Mouse (Mus musculus) adipocyte (in vitro differentiated cells): ENCODE measurements around the gene Adcyap1r1.
A peak's percentile ranks its signal among the peaks of the same experiment; 100 is the strongest.

Experiments used
- DNase-seq: peaks from one replicate; pipeline ENCODE4 v3.0.0-alpha.2; 2016; ENCODE audit warnings: low spot score

Gene Adcyap1r1

DNA sequence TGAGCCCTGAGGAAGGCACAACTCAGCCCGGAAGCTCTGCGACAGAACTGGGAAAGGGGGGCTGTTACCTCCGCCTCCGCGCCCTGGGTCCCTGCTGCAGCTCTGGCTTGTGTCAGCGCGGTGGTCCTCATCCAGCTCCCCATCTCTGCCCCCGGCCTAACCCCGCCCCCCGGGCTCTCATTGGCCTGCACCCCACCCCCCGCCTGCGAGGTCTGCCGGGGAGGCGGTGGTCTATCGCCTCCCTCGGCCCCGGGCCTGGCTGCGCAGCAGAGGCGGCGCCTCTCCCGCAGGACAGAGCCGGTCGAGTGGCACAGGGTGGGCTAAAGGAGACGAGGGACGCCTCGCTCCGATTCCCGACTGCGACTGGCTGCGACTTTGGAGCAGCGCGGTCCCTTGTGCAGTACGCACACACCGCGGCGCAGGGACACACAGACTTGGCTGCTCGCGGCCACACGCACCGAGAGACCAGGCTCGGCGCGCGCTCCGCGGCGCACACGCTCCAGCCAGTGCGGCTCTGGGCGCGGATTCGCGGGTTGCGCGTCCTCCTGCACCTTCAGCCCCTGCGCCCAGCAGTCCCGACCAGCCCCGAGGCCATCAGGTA lies at the start of gene Adcyap1r1:
Gene Adcyap1r1, plus strand, starts transcription at position 208 of the 601 bp plus-strand sequence.
- no peak for DNase-seq

DNA sequence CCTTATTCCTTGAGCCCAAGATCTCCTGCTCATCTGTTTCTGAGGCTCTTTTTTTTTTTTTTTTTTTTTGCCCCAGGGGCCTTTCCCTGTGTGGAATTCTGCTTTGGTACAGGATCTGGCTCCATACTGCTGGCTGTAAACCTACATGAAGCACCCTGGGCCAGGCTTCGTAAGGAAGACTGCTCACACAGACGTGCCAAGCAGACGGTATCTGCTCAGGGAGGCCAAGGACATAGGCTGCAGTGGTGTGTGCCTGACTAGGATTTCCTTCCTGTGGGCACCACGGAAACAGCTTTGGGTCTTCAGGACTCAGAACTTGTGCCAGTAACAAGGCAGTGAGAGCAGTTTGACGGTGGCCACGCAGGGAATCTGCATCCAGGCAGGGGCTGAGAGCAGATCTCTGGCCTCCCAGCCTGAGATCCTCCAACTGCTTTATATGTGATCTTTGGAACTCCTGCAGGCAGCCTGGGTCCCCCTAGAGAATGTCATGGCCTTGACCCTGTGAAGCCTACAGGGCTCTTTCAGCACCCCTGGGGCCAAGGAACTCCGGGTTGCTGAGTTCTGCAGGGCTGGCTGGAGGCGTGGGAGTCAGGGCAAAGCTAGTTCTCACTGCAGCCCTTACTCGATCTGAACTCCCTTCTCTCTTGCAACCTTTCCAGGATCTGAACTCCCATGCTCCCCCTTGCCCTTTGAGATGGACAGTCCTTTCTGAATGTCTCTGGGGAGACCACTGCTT lies 49.6 kb upstream of the Adcyap1r1 start:
- DNase-seq = no peak

DNA sequence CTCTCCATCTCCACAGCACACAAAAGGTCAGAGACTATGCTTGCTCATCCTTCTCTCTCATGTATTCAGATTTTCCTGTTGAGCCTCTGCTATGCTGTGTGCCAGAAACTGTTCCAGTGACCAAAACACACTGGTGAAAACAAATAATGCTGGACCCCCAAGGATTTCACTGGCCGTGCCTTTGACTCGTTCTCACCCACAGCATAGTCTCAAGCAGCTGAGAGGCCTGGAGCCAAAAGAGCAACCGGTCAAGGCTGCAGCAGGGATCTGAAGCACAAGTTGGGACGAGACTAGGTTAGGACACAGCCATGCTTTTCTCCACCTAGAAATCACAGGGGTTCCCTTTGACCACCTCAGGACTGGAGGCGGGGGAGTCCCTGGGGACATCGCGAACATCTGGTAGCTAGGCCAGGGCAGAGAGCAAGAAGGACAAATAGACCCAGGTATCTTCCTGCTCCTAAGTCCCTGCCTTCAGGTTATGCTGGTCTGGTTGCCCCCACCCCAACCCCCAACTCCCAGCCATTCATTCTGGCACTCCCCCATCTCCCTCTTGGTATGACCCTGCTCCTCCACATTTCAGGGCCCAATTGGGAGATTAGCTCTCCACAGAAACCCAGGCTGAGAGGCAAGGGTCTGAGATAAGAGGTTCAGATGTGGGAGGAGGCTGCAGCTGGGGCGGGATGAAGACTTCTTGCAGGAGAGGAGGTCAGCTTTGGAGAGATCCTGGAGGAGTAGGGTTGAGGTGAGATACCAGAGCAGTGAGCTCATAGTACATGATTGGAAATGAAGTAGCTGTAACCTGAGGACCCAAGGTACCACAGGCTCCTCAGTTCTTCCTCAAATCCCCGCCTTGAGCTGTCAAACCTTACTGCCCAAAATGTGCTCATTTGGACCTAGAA lies 48.1 kb upstream of the Adcyap1r1 start:
- DNase-seq = no peak

DNA sequence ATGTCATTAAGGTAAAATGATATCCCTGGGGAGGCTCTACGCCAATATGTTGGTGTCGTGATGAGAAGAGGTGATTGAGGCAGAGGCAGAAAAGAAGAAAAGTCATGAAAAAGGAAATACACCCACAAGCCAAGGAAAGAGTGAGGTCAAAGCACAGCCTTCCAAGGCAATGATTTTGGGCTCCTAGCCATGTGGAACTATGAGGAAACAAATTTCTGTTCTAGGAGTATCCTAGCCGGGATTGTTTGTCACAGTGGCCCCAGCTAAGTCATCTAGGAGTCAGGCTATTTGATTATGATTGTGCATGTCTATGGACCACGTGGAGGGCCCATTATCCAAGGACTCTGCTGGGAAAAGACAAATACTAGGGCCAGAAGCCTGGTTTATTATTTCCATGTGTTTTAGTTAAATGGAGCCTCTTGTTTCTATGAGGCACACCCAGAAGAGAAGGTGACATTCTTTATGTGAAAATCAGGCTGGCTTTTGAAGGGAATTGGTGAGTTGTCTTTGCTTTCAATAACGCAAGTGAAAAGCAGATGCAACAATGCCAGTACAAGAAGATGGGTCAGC lies 47.3 kb upstream of the Adcyap1r1 start:
- peak; percentile 78 for DNase-seq

DNA sequence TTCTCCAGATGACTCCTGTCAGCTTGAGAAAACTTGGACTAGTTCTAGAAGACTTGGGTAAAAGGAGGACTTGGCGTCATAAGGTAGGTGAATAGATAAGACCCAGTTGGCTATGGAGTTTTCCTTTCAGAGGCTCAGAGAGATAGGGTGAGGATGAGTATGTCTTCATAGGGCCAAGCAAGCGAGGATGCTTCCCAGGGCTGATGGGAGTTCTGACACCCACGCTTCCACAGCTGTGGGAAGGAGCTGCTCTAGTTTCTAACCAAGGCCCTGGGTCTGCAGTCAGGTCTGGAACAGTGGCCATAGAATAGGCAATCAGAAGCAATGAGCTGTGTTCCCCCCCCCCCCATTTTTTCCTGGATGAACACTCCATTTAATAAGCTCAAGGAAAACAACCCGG lies 44.4 kb upstream of the Adcyap1r1 start:
- no peak for DNase-seq

DNA sequence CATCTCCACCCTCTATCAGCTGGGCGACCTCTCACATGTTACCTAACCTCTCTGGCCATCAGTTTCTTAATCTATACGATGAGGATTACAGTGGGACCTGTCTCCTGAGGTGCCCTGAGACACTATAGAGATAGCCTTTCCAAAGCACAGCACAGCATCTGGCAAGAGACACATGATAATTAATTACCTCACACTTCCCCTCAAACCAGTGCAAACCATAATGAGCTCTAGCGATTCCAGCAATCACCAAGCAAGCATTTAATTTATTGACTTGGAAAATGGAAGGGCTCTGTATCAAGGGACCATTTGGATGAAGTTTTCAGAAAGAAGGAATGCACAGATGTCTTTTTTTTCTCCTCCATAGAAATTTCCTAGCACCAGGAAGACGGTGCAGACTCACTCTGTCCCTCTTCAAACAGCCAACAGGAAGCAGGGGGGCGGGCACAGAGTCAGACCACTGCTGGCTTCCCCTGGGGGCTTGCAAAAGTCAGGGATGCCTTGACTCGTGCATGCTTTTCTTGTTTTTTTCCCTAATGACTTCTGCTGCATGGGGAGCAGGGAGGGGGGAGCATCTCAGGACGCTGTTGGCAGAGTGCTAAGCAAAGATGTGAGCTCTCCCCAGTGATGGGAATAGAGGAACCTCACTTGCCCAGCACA lies 41.5 kb upstream of the Adcyap1r1 start:
- no peak for DNase-seq

DNA sequence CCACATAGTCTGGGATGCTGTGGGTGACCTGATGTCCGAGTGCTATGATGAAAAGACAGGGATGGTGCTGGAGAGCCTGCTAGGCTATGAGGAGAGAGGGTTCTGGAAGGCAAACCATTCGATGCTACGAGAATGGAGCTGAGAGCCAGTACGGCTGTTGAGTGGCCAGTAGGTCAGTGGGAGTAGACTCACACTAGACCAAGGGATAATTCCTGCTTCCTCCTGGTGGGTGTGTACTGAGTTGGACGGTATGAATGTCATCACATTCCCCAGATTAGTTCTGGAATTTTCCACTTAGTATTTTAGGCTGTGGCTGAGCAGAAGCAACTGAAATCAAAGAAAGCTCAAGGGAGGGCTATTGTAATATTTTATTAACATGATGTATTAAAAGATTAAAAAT lies 40.8 kb upstream of the Adcyap1r1 start:
- DNase-seq = no peak

DNA sequence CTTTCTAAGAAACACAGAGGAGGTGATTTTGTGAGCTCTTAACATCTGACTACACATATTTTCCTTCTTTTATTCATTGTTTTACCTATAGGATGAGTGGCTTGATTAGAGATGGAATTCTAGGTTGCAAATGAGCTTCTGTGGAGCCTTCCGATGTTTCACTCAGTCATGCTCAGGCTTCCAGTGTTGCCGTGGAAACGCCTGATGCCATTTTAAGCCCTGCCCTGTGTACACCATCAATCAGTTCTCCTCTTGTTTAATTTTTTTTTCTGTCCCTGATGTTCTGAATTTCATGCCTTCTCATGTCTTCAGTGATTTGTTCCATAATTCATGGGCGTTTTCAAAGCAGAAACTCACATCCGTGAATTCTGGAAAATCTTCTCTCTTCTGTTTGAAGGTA lies 35.6 kb upstream of the Adcyap1r1 start:
- DNase-seq = no peak

DNA sequence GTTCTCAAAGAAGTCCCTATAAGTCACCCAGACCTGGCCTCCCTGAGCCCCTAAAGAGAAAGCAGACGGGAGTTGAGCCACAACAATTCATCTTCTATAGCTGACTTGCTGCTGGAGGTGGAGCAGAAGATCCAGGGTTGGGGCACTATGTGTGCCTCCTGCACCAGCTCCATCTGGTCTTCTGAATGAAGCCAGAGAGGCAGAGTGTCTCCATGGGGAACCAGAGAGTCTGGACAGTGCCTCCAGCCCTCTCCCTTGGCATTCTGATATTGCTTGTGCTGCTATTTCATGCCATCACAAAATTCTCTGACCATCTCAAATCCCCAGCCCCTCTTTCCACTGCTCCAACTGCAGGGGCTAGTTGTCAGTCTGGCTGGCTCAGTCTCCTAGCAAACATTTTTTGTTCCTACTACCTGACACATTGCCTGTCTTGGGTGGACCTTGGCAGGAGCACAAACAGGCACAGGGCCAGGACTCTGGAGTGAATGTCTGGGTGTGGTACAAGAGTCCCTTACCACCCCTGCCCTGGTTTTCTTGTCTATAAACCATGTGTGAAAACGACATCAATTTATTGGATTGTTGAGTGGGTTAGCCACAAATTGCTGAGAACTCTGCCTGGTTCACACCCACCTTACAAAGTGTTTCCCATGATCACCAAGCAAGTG lies 32.9 kb upstream of the Adcyap1r1 start:
- no peak for DNase-seq

DNA sequence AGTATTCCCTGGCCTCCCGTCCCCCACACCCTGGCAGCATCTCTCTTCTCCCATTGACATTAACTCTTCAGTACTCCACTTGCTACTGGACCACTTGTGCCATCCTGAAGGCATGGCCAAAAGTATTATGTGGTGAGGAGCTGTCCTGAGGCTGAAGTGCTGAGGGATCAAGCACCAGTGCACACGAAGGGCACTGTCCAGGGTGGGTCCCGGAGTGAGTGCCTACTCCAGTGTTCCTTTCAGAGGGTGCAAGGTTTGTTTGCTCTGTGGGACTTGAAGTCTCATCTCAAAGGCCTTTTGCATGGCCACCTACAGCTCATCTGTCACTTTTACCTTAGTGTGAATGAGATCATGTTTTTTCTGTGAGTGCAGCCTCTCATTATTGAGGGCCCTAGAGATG lies 31.4 kb upstream of the Adcyap1r1 start:
- no peak for DNase-seq

DNA sequence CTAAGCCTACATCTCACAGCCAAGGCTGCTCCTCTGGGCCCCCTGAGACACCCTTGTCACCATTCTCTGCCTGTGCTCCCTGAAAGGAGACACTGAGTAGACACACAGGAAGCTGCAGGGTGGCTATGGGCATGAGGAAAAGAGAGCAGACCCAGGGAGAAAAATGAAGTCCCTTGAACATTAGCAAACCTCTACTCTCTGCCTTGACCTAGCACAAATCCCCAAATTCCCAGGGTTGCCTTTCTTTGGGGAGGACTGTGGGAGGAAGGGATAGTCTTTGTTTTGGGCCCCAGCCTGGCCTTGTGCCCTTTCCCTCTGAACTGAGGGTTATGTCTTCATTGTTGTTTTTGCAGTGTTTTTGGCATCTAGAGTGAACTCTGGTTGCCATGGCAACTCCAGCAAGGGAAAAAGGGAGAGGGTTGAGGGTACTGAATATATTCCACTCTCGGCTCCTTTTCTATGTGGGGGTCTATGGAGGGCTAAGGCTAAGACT lies 30.9 kb upstream of the Adcyap1r1 start:
- peak; percentile 33 for DNase-seq

DNA sequence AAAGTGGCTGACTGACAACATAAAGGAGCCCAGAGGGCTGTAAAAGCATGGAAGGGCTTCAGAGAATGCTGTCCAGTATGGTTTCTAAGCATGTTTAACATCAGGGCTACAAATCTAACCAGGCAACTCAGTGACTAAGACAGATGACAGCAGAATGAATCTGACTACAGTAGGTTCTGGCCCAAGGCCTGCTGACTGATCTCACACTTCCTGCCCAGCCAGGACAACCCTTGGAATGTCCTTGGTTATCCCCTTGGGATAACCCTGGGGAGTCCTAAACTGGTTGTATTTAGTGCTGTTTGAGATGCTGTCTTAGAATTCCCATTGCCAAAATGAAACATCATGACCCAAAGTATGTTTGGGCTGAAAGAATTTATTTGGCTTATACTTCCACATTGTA lies 19.7 kb upstream of the Adcyap1r1 start:
- no peak for DNase-seq

DNA sequence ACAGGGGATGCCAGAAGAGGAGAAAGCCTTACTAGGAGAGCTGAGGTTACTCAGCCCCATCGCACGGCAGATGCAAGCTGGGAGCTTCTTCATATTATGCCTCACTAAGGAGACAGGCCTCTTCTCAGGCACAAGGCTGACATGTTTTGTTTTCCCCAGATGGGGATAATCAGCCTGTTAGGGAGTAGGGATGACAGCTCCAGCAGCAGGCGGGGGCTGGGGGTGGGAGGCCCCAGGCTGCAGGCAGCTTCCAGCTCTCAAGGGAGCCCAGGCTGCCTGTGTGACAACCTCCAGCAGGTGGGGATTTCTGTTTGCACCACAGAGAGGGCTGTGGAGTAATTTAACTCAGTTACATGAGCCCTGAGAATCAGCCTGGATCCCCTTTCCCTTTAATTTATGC lies 17.4 kb upstream of the Adcyap1r1 start:
- no peak for DNase-seq

DNA sequence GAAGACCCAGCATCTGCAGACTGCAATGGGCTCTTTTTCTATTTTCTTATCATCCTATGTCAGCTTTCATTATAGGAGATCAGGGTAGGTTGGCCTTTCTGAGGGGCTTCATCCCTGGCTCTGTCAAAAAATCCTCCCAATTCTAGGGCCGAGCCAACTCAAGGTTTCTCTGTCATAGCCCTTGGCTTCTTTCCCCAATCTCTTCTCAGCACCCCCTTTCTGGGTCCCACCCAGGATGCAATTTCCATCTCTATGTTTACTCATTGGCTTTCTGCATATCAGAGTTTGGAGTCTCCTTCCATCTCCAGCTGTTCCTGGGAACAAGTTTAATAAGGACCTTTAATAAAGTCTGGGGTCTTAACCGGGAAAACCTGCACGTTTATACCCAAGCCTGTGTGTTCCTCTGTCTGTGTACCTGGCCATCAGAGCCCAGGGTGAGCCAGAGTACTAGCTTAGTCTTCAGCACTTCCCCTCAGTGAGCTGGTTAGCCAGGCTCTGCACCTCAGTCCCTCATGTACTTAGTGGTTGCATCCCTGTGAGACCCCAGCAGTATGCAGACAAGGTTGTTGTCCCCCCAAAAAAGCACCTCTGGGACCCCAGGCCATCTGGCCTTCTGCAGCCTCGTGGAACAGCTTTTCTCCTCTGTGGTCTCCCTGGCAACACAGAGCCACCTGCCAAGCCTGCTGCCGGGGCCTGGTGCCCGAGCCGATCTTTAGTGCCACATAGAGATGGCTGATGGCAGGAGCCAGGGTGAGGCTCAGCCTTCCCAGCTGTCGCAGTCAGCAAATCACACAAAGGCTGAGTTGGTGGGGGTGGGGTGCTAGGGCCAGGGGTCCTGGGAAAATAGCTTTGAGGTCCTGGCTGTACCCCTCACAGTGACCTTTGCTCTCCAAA lies 16.3 kb upstream of the Adcyap1r1 start:
- no peak for DNase-seq

DNA sequence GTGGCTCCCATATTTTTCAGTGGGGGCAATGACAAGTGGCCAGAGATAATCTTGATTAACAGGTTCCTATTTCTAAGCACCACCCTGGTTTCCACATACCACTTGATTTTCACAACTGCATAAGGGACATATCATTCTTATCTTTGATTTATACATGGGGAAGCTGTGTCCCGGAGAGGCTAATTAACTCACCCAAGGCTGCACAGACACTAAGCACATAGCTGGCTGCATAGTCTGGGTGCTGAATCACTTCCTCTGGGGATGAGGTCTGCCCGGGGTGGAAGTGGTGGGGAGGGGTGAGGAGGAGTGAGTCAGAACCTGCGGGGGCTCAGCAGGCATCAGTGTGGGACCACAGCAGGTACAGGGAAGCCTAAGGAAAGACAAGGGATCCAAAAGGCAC lies 13.9 kb upstream of the Adcyap1r1 start:
- DNase-seq = no peak

DNA sequence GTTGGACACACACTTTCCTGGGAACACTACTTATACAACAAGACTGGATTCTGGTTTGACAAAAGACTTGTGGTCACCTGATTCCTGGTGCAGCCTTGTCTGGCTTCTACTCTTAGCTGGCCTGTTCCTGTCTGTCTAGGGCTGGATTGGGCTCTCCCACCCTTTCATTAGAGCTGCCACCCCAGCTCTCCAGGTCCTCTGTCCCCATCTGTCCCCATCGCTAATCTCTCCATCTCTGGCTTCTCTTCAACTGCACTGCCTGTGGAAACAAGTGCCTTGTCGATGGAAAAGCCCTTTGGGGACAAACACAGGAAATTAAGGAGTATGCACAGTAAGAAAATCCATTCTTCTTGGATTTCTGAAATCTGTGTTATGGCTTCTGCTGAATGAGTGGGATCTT lies 12.9 kb upstream of the Adcyap1r1 start:
- no peak for DNase-seq

DNA sequence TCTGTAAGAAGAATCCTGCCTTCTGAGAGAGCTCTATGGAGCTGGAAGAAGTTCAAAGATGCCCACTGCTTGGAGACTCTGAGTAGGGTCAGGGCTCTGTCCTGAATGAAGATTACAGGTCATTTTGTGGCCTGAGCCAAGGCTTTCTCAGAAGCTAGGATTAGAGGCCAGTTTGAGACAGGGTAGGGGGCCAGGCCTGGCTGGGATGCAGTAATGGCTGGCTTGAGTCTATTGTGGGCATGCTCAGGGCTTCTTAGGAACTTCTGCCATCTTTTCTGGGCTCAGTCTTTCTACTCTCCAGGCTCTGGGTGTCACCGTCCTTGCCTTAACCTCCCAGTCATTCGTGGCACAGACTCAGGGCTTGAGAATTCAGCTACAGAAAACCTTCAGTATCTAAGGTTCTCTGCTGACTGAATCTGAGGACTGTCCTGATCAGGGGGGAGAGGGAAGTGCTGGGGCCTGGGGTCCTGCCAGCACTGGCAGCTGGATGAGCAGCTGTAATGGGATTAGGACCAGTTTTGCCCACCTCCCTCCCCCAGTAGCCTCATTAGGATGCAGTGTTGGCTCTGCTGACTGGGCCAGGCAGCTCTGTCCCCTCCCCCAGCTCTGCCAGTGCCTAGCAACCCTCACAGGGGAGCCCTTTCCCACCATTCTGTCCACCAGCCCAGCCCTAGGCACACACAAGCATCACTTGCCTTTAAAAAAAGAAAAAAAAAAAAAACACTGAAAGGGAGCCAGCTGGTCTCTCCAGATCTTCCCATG lies 7.7 kb upstream of the Adcyap1r1 start:
- DNase-seq = no peak

DNA sequence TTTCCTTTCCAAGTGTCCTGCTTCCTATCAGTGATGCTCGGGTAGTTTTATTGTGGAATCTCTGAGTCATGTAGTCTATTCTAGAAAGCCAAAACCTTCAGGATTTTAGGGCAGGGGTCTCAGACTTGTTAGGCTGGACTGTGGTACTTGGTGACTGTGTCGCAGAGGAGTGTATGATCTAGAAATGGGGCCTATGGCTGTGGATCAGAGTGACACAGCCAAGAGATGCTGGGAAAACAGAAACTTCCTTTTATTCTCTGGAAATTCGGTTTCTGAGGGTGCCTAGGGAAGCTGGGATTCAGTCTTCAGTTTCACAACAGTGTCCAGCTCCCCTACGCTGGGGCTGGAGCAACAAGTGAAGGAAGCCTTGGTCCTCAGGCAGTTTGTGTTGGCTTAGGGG lies 7.1 kb upstream of the Adcyap1r1 start:
- no peak for DNase-seq

DNA sequence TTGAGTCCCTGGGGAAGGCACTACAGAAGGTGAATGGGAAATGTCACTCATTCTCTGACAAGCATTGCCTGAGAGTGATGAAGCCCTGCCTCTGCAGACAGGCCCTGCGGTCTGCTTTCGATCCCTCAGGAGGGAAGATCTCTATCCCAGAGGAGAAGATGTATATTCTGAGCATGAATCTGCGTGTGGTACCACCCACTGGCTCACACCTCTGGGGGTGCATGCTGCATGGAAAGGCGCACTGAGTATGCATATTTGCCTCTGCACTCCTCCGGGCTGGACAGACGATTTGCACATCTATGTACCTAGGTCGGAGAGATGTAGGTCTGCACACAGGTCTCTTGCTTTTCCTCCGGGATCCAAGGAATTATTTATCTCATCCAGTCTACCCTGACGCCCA lies 3.6 kb upstream of the Adcyap1r1 start:
- no peak for DNase-seq
